Mouse (Mus musculus) layer of hippocampus, adult 18-20 months (tissue): Measurements from ENCODE around the gene Abca1. TPM values are rescaled to one million over a fixed set of nuclear protein-coding genes. Genes with fewer than 3 reads are reported as not detected.
A peak's percentile ranks its signal among the peaks of the same experiment; 100 is the strongest.

Source experiments
- DNase-seq, 2 experiments: peaks; one replicate each; pipeline ENCODE4 v3.0.0; 2022; ENCODE audit warnings: low spot score in 2 of 2
- total RNA-seq, 2 experiments: library from RNA; stranded (reverse); gene quantifications; 2 replicates each; pipeline ENCODE4 v1.2.3; 2021

Gene Abca1
- total RNA-seq, 2 experiments from 2014 or later, result 21.4 to 21.7 TPM

DNA sequence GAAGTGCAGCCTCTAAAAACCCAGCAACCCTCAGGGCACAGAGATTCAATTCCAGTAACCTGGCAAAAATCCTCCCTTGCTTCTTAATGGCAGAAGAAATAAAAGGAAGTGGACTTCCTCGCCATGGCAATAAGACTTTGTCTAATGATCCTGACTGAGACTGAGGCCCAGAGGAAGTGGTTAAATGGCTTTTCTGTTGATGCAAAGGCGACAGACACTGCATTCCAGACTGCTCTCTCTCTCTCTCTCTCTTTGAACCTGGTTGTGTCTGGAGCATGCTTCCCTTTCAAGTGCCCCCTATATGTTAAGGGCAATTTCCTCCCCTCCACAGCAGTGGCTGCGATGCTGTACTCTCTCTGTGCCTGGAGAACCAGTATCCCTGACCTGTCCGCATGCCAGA lies 70.7 kb downstream of the Abca1 start:
- DNase-seq, result no peak

DNA sequence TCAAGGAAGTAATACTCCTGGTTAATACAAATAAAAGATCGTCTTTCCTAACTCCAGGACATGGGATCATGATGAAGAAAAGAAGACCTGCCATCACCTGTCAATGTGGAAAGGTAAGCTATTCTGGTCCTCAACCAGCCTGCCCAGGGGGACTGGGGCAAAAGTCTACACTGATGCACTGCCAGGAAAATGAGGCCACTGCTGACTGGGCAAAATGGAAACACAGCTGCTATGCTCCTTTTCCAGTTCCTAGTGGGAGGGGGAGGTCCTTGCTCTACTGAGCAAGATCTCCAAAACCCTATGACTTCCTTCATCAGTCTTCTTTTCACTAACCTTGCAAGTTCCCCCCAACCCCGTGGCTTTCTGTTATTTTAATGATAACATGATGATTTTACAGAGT lies 73.1 kb downstream of the Abca1 start:
- DNase-seq, result no peak

- no peak for DNase-seq
Measured at GRCm38 (mm10) chr4:53085634-53086033, 74.1 kb downstream of the Abca1 start.

- no peak for DNase-seq
Measured at GRCm38 (mm10) chr4:53083071-53083470, 76.6 kb downstream of the Abca1 start.

- DNase-seq, result no peak
Measured at GRCm38 (mm10) chr4:53082451-53082850, 77.2 kb downstream of the Abca1 start.

GRCm38 (mm10) chr4:53081851-53082250 lies 77.8 kb downstream of the Abca1 start:
- DNase-seq, result no peak

- DNase-seq, result no peak
Measured at GRCm38 (mm10) chr4:53080290-53080689, 79.4 kb downstream of the Abca1 start.

- DNase-seq, result no peak
Measured at GRCm38 (mm10) chr4:53078793-53079310, 80.8 kb downstream of the Abca1 start.

- peak in 1 of 2 experiments; percentile 60 for DNase-seq
Measured at GRCm38 (mm10) chr4:53076788-53077350, 82.8 kb downstream of the Abca1 start.

DNA sequence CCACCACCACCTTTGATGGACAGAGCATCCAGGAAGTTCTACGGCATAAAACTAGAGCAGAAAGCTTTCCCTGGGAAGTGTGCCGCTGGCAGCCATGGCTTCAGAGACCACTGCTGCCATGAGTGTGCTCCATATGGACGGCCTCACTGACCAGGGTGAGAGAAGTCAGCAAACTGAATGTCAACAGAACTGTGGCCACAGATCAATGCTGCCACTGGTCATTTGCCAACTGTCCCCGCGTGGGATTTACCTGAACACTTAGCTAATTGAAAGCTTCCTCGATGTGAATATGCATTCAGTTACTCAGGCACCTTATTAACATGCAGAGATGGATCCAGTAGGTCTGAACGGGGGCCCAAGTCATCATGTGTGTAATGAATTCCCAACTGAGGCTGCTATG lies 86.7 kb downstream of the Abca1 start:
- no peak for DNase-seq

DNA sequence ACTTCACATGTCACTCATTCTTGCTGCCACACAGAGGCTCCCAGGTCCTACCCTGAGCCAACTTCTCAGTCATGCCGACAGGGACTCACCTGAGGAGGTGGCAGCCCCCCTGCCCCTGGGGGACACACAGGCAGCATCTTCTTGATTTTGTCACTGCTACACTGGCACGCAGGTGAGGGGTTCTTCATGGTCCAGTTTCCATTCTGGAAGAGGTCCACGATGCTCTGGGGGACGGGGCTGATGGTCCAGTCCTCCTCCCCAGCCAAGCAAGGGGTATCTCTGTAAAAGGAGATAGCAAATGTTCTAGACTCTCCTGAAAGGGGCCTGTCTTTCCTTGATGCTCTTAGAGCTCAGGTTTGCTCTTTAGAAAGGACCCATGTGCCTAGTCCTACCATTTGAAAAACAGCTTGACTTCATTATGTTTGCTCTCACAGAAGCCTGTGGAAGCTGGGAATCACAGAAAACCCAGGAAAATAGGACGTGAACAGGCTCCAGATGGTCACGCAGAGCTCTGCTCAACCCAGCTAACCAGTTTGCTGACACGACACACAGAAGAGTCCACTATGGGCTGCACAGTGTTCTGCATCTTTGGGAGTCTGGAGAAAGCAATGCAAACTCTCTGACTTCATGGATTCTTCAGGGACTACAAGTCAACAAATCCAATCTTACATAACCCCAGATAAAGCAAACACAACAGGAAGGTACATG lies 97.2 kb downstream of the Abca1 start:
- DNase-seq, result peak in 1 of 2 experiments; percentile 33

DNA sequence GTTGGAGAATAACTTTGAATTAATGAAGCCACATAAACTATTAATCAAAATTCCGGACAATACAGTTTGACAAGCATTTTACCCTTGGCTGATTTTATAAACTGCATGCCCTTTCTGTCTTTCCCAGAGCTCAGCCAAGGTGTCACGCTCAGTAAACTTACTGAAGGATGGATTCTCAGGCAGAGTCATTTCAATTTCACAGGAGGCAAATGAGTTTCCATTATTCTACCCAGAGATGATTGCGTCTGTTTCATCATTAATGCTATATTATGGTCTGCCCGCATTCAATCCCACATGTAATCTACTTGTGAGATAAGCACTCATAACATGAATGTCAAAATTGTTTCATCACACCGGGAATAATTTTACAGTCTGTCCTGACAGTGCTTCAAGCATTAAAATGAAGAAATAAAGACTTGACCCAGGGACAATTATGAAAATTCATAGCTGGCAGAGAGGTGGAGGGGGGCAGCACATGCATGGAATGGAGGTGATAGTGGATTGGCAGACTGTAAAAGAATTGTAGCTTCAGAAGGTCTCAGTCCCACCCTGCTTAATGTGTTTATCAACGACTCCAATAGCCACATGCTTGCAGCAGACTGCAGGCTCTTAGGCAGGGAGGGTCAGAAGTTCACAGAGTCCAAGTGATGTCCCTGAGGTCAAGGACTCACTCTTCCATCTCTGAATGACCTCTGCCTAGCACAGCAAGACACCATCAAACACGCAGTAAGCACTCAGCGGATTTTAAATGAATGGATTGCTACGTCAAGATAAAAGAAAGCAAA lies 113.3 kb downstream of the Abca1 start:
- DNase-seq, result no peak

DNA sequence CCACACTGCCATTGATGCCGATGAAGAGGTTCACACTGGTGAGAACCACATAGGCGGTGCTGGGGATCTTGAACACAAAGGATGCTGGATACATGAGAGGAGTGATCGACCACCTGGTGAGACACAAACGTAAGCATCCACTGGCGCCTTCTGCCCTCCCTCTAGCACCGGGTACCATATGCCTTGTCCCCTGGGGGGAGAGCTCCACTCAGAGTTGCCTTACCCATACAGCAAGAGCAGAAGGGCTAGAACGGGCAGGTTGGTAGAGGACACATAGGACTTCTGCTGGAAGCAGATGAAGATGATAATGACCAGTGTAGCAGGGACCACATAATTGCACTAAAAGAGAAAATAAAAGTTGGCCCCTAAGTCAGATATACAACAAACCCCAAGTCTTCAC lies 113.9 kb downstream of the Abca1 start:
- no peak for DNase-seq

GRCm38 (mm10) chr4:53043819-53044218 lies 115.9 kb downstream of the Abca1 start:
- DNase-seq, result peak in 1 of 2 experiments; percentile 64

DNA sequence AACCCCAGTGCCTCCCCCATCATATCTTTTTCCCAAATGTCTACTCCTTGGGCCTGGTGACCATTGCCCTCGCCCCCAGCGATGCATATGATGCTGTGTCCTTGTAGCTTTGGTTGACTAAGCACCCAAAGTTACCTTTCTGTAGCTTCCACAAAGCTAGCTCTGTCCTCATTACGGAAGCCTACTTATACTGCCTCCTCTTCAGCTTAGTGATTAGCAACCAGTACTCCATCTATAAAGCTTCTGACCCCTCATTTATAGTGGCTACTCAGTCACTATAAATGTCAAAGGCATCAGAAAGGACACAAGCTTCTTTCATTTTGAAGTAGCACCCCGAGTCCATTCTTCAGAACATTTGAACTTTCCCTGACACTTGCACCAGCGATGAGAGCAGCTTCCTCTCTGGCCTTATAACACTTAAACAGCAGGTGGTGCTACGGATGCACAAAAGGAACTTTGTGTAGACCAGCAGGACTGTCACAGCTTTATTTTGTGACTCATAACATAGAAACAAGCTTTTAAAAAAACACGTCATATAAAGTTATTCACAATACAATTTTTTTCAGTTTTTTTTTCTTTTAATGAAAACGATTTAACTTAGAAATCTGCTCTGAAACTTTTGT lies 129.3 kb downstream of the Abca1 start:
- DNase-seq, result peak in 1 of 2 experiments; percentile 52

DNA sequence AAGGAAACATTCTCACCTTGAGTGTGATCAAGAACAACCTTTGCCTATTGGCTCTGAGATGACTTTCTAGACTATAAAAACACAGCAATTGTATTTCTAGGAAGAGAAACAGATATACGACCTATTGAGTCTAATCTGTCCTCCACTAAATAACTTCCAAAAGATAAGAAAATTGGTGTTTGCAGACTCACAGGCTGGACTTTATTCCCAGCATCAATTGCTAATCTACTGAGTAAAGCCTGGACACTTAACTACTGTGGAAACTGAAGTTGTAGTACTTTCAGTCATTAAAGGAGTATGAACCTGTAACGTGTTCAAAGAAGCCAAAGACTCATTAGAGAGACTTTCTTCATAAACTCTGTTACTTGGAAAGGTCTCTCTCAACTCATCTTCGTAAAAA lies 131.9 kb downstream of the Abca1 start:
- DNase-seq, result no peak

DNA sequence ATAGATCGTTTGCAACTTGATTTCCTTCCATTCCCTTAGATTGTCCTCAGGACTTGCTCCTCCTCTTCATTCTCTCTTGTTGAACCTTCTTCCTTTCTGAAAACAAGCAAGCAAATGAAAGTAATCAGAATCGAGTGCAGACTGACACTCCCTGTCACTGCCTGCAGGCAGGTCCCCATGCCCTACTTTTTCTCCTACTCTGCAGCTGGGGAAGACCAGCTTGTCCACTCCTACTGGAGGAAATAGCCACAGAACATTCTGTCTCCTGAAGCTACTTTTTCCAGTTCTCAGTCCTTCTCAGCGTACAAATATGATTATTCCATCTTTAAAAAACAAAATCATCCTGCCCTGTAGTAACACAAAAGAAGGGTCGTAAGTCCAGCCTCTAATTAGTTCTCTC lies 135.3 kb downstream of the Abca1 start:
- DNase-seq, result no peak

- DNase-seq, result no peak
Measured at GRCm38 (mm10) chr4:53023189-53023925, 136.3 kb downstream of the Abca1 start.

- DNase-seq, result no peak
Measured at GRCm38 (mm10) chr4:53018392-53018791, 141.3 kb downstream of the Abca1 start.

GRCm38 (mm10) chr4:53015024-53015423 lies 144.7 kb downstream of the Abca1 start:
- no peak for DNase-seq

- no peak for DNase-seq
Measured at GRCm38 (mm10) chr4:53014421-53014820, 145.3 kb downstream of the Abca1 start.
